Mouse (Mus musculus) kidney, adult 2 months (tissue): ENCODE measurements at regions not wholly inside any gene's neighbourhood (a gene's known extent, or its start where the extent isn't known, plus 50 kb on each side); places are given as distances from the start of the nearest gene placed in this dataset.

Experiments
- CTCF ChIP-seq: fragments of 200-500 bp; conservative IDR thresholded peaks from 2 replicates; pipeline ENCODE4 v1.5.1; 2011; ENCODE audit warnings: low read depth, mild to moderate bottlenecking, control low read depth, low read length, moderate library complexity, mixed read lengths; ENCODE audit not compliant: insufficient read depth, insufficient read length
- POLR2A ChIP-seq: fragments of 200-500 bp; IDR thresholded peaks from one replicate; pipeline ENCODE4 v1.6.1; 2011; ENCODE audit warnings: low read depth, low read length, control low read depth

DNA sequence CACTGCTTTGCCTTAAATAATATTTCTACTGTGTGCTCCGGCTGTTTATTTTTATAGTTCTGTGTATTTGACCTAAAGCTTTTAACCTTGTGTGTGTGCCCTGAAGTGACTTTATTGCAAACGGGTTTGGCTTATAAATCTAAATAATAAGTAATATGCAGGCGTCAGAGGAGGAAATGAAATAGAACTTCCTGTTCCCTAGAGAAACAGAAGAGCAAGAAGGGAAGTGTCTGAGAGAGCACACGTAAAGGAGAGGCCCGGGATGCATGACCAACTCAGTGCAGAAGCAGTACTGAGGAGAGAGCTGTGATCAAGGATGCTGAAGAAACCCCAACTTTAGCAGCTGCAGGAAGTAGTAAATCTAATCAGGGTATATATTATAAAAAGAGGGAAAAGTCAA lies 176.4 kb downstream of the Trib2 start:
- TF ChIP-seq CTCF (no peak), POLR2A (no peak)
